8 mouse cellular contexts compared by ENCODE assay signal in the genomic region with DNA sequence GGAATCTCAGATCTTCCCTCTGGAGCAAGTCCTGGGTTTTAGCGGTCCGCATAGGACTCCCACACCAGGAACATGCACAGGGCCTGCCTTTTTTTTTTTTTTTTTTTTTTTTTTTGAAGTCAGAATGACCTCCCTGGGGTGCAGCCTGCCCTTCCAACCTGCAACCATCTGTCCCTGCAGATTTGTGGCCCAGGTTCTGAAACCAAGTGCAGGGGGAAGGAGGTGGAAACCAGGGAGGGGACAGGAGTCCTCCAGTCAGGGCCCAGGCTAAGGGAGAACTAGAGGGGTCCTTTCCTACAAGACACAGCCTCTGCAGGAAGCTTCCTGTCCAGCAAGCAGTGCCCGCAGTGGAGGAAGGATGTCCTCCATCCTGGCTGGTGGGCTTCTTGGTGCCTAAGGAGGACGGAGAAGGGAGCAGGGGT. TPM values are rescaled to one million over a fixed set of nuclear protein-coding genes. Genes with fewer than 3 reads are reported as not detected.
DNase-seq lines count a peak whose midpoint lies in the region; ATAC-seq and TF ChIP-seq lines count a peak whose summit lies in the region.

No protein-coding gene starts in this region.

- H3K36me3 ChIP-seq in megakaryocyte, embryonic 14.5 days (replicated peaks; ENCODE audit: low read length): peaks cover 25% of the 10 kb centered on the region
- H3K36me3 ChIP-seq in heart, embryonic 14.5 days (ENCODE audit: control insufficient read depth, insufficient read depth, low read length): peaks cover 22% of the 10 kb centered on the region
- H3K36me3 ChIP-seq in liver, postnatal 0 days (replicated peaks; ENCODE audit: insufficient read depth, low read length): peaks cover 13% of the 10 kb centered on the region

- peak; percentile 84 for DNase-seq in cerebellum, adult 9-10 months
- DNase-seq in liver, postnatal 0 days: no peak
- no peak for DNase-seq in thymus, postnatal 10 days (ENCODE audit: low spot score in 2 of 2)
- no peak for DNase-seq in layer of hippocampus, adult 11-12 months (ENCODE audit: low spot score)
- no peak for DNase-seq in yolk sac, embryonic 10.5 days (ENCODE audit: low spot score)

- peaks cover 16% of the 10 kb centered on the region for H3K27me3 ChIP-seq in megakaryocyte, embryonic 14.5 days (replicated peaks)
- H3K27me3 ChIP-seq in heart, embryonic 14.5 days (ENCODE audit: control insufficient read depth, insufficient read depth, low read length): no peaks in the 10 kb centered on the region
- no peaks in the 10 kb centered on the region for H3K27me3 ChIP-seq in liver, postnatal 0 days (ENCODE audit: insufficient read depth, low read length)

- H3K4me1 ChIP-seq in megakaryocyte, embryonic 14.5 days: peaks cover 59% of the 10 kb centered on the region
- peaks cover 18 to 31% of the 10 kb centered on the region in 2 experiments for H3K4me1 ChIP-seq in heart, embryonic 14.5 days (ENCODE audit: control insufficient read depth in 2 of 2, insufficient read depth in 2 of 2, low read length in 2 of 2)
- peaks cover 5% of the 10 kb centered on the region for H3K4me1 ChIP-seq in liver, postnatal 0 days (ENCODE audit: insufficient read depth)

- 9% methylated on average over 3 of the region's 4 CpGs for WGBS in heart, embryonic 14.5 days
- WGBS in liver, postnatal 0 days (ENCODE audit: insufficient replicate concordance): 32% methylated on average over 4 of the region's 4 CpGs

- H3K27ac ChIP-seq in heart, embryonic 14.5 days (replicated peaks in 1 of 2; ENCODE audit: control insufficient read depth in 1 of 2, insufficient read depth in 1 of 2, low read depth in 2 of 2, low read length in 2 of 2): no peak overlapping the region; a peak in 2 of 4 replicates
- no peak overlapping the region for H3K27ac ChIP-seq in liver, postnatal 0 days (ENCODE audit: low read depth)

- H3K9me3 ChIP-seq in megakaryocyte, embryonic 14.5 days: no peaks in the 10 kb centered on the region
- no peaks in the 10 kb centered on the region for H3K9me3 ChIP-seq in heart, embryonic 14.5 days (ENCODE audit: control insufficient read depth, low read length)
- H3K9me3 ChIP-seq in liver, postnatal 0 days (ENCODE audit: low read length): no peaks in the 10 kb centered on the region

- no peak for TF ChIP-seq EP300 in liver, postnatal 0 days (IDR thresholded peaks at IDR 0.05; ENCODE audit: low read depth)

- ATAC-seq in megakaryocyte, adult 5-6 weeks (ENCODE audit: poor library complexity, severe bottlenecking): no peak
- no peak for ATAC-seq in heart, embryonic 14.5 days (ENCODE audit: insufficient number of reproducible peaks, insufficient read depth, low FRiP score, low read depth)
- no peak for ATAC-seq in liver, postnatal 0 days

- H3K9ac ChIP-seq in heart, embryonic 14.5 days (ENCODE audit: low read length): peak overlapping the region; percentile 94
- H3K9ac ChIP-seq in liver, postnatal 0 days (replicated peaks): peak overlapping the region; percentile 74; the same call in 1 of the 2 replicates

- H3K4me3 ChIP-seq in megakaryocyte, embryonic 14.5 days (replicated peaks): peak overlapping the region; percentile 95
- H3K4me3 ChIP-seq in heart, embryonic 14.5 days (ENCODE audit: control insufficient read depth in 1 of 2, insufficient read depth in 1 of 2, low read depth in 1 of 2, low read length in 2 of 2): peak overlapping the region; percentile 74 to 90
- H3K4me3 ChIP-seq in liver, postnatal 0 days (ENCODE audit: low read depth, low read length): peak overlapping the region; percentile 71

- no peak for TF ChIP-seq CTCF in liver, postnatal 0 days (IDR thresholded peaks at IDR 0.05; ENCODE audit: low read depth)

- peak overlapping the region; percentile 87 for H3K4me2 ChIP-seq in heart, embryonic 14.5 days (ENCODE audit: low read length)
- H3K4me2 ChIP-seq in liver, postnatal 0 days (ENCODE audit: low read depth, low read length): peak overlapping the region; percentile 97

RNA-seq across cellular contexts. Expression of a gene that starts 0.8 kb away (rescaled TPM):
- polyA plus RNA-seq in megakaryocyte, embryonic 14.5 days (2012; ENCODE audit: insufficient read depth, low replicate concordance): 5.4 and 7.3 TPM in 2 replicates
- total RNA-seq in megakaryocyte, adult 5-6 weeks (2015): 14.8 and 19.7 TPM in 2 replicates
- total RNA-seq in megakaryocyte, adult 5-6 weeks (2017): 10.9 and 15.3 TPM in 2 replicates
- 22.4 and 26.3 TPM in 2 replicates for polyA plus RNA-seq in heart, embryonic 14.5 days (2014; fragmentation: Nextera tagmentation; extraction: Ambion mirVana)
- polyA plus RNA-seq in liver, postnatal 0 days (2015; fragmentation: Nextera tagmentation; extraction: Ambion mirVana): 3.0 and 4.0 TPM in 2 replicates

RNA-seq across cellular contexts. Expression of a gene that starts 7.3 kb away (rescaled TPM):
- 588 and 794 TPM in 2 replicates for polyA plus RNA-seq in megakaryocyte, embryonic 14.5 days (2012; ENCODE audit: insufficient read depth, low replicate concordance)
- total RNA-seq in megakaryocyte, adult 5-6 weeks (2015): 77.3 and 105 TPM in 2 replicates
- total RNA-seq in megakaryocyte, adult 5-6 weeks (2017): 85.4 and 91.6 TPM in 2 replicates
- polyA plus RNA-seq in heart, embryonic 14.5 days (2014; fragmentation: Nextera tagmentation; extraction: Ambion mirVana): 169 and 182 TPM in 2 replicates
- polyA plus RNA-seq in liver, postnatal 0 days (2015; fragmentation: Nextera tagmentation; extraction: Ambion mirVana): 117 and 121 TPM in 2 replicates

RNA-seq across cellular contexts. Expression of a gene that starts 7.7 kb away (rescaled TPM):
- 18.8 and 50.9 TPM in 2 replicates for polyA plus RNA-seq in megakaryocyte, embryonic 14.5 days (2012; ENCODE audit: insufficient read depth, low replicate concordance)
- 6.9 and 12.0 TPM in 2 replicates for total RNA-seq in megakaryocyte, adult 5-6 weeks (2015)
- total RNA-seq in megakaryocyte, adult 5-6 weeks (2017): 24.6 and 24.8 TPM in 2 replicates
- 49.5 and 51.2 TPM in 2 replicates for polyA plus RNA-seq in heart, embryonic 14.5 days (2014; fragmentation: Nextera tagmentation; extraction: Ambion mirVana)
- 7.4 and 9.4 TPM in 2 replicates for polyA plus RNA-seq in liver, postnatal 0 days (2015; fragmentation: Nextera tagmentation; extraction: Ambion mirVana)

RNA-seq across cellular contexts. Expression of a gene that starts 7.8 kb away (rescaled TPM):
- 276 and 880 TPM in 2 replicates for polyA plus RNA-seq in megakaryocyte, embryonic 14.5 days (2012; ENCODE audit: insufficient read depth, low replicate concordance)
- 6.7 and 18.0 TPM in 2 replicates for total RNA-seq in megakaryocyte, adult 5-6 weeks (2015)
- total RNA-seq in megakaryocyte, adult 5-6 weeks (2017): 6.0 and 6.6 TPM in 2 replicates
- polyA plus RNA-seq in heart, embryonic 14.5 days (2014; fragmentation: Nextera tagmentation; extraction: Ambion mirVana): 44.9 and 50.4 TPM in 2 replicates
- polyA plus RNA-seq in liver, postnatal 0 days (2015; fragmentation: Nextera tagmentation; extraction: Ambion mirVana): 44.4 and 45.8 TPM in 2 replicates

RNA-seq across cellular contexts. Expression of a gene that starts 18.1 kb away (rescaled TPM):
- 0.63 TPM in 1 of 2 replicates, not detected in the other for polyA plus RNA-seq in megakaryocyte, embryonic 14.5 days (2012; ENCODE audit: insufficient read depth, low replicate concordance)
- total RNA-seq in megakaryocyte, adult 5-6 weeks (2015): 1.8 and 4.7 TPM in 2 replicates
- total RNA-seq in megakaryocyte, adult 5-6 weeks (2017): 0.95 and 2.7 TPM in 2 replicates
- polyA plus RNA-seq in heart, embryonic 14.5 days (2014; fragmentation: Nextera tagmentation; extraction: Ambion mirVana): 0.51 and 0.70 TPM in 2 replicates
- 0.19 and 0.22 TPM in 2 replicates for polyA plus RNA-seq in liver, postnatal 0 days (2015; fragmentation: Nextera tagmentation; extraction: Ambion mirVana)
